Mouse (Mus musculus): Measurements from ENCODE around the gene Atp13a4.

The Atp13a4 gene

GRCm38 (mm10) chr16:29480396-29480795 is 64.3 kb downstream of the Atp13a4 start:
- no peak for DNase-seq (ENCODE audit: low spot score in 2 of 2)

- DNase-seq (ENCODE audit: low spot score in 2 of 2), result no peak
Measured at GRCm38 (mm10) chr16:29463798-29464197, 80.9 kb downstream of the Atp13a4 start.

- no peak for DNase-seq (ENCODE audit: low spot score in 2 of 2)
Measured at GRCm38 (mm10) chr16:29459331-29459730, 85.3 kb downstream of the Atp13a4 start.

GRCm38 (mm10) chr16:29456851-29457250 is 87.8 kb downstream of the Atp13a4 start:
- DNase-seq (ENCODE audit: low spot score in 2 of 2), result no peak

GRCm38 (mm10) chr16:29453282-29453681 is 91.4 kb downstream of the Atp13a4 start:
- DNase-seq (ENCODE audit: low spot score in 2 of 2), result no peak

- DNase-seq (ENCODE audit: low spot score in 2 of 2), result peak; percentile 11 to 37
Measured at GRCm38 (mm10) chr16:29451706-29452105, 93.0 kb downstream of the Atp13a4 start.

GRCm38 (mm10) chr16:29442126-29442525 is 102.5 kb downstream of the Atp13a4 start:
- no peak for DNase-seq (ENCODE audit: low spot score in 2 of 2)

- no peak for DNase-seq (ENCODE audit: low spot score in 2 of 2)
Measured at GRCm38 (mm10) chr16:29441405-29441985, 103.2 kb downstream of the Atp13a4 start.

GRCm38 (mm10) chr16:29438045-29438444 is 106.6 kb downstream of the Atp13a4 start:
- DNase-seq (ENCODE audit: low spot score in 2 of 2), result no peak

GRCm38 (mm10) chr16:29435746-29436145 is 108.9 kb downstream of the Atp13a4 start:
- peak; percentile 24 to 44 for DNase-seq (ENCODE audit: low spot score in 2 of 2)

- DNase-seq (ENCODE audit: low spot score in 2 of 2), result peak in 1 of 2 experiments; percentile 5
Measured at GRCm38 (mm10) chr16:29434712-29435111, 110.0 kb downstream of the Atp13a4 start.

- DNase-seq (ENCODE audit: low spot score in 2 of 2), result no peak
Measured at GRCm38 (mm10) chr16:29414822-29415221, 129.8 kb downstream of the Atp13a4 start.

GRCm38 (mm10) chr16:29407319-29407718 is 137.3 kb downstream of the Atp13a4 start:
- DNase-seq (ENCODE audit: low spot score in 2 of 2), result no peak

GRCm38 (mm10) chr16:29399079-29399478 is 145.6 kb downstream of the Atp13a4 start:
- no peak for DNase-seq (ENCODE audit: low spot score in 2 of 2)

- no peak for DNase-seq (ENCODE audit: low spot score in 2 of 2)
Measured at GRCm38 (mm10) chr16:29384781-29385180, 159.9 kb downstream of the Atp13a4 start.

GRCm38 (mm10) chr16:29378458-29378857 is 166.2 kb downstream of the Atp13a4 start, which contains the start of gene Atp13a5:
TSS of gene Atp13a5 (minus strand) at chr16:29378732.
- no peak for DNase-seq (ENCODE audit: low spot score in 2 of 2)

- no peak for DNase-seq (ENCODE audit: low spot score in 2 of 2)
Measured at GRCm38 (mm10) chr16:29374636-29375035, 170.0 kb downstream of the Atp13a4 start.
